Mouse (Mus musculus) heart, postnatal 0 days (tissue): Measurements from ENCODE around the gene Cadps. TPM values are rescaled to one million over a fixed set of nuclear protein-coding genes. Genes with fewer than 3 reads are reported as not detected.

Source experiments
- ATAC-seq: fragments of 200-750 bp; cut with Nextera tagmentation; 2 replicates; pipeline ENCODE4 v1.8.0; 2017; ENCODE audit warnings: low read depth, moderate number of reproducible peaks, moderate library complexity; ENCODE audit not compliant: insufficient read depth
- DNase-seq: peaks from one replicate; pipeline ENCODE4 v3.0.0-alpha.2; 2016; ENCODE audit warnings: low spot score
- H3K27ac ChIP-seq: fragments of 300-500 bp; sonication (generic); 2 replicates; pipeline ENCODE4 v1.5.1; 2014; ENCODE audit warnings: low read depth, mild to moderate bottlenecking
- H3K27me3 ChIP-seq: fragments of 300-500 bp; sonication (generic); 2 replicates; pipeline ENCODE4 v1.6.1; 2014; ENCODE audit warnings: low read length, mixed read lengths; ENCODE audit not compliant: control insufficient read depth, insufficient read depth
- H3K36me3 ChIP-seq: fragments of 300-500 bp; sonication (generic); replicated peaks from 2 replicates; pipeline ENCODE4 v1.6.1; 2014; ENCODE audit warnings: low read length, mixed read lengths; ENCODE audit not compliant: control insufficient read depth, insufficient read depth
- H3K4me1 ChIP-seq: fragments of 300-500 bp; sonication (generic); 2 replicates; pipeline ENCODE4 v1.6.1; 2014; ENCODE audit warnings: antibody characterized with exemption; ENCODE audit not compliant: control insufficient read depth, insufficient read depth
- H3K4me2 ChIP-seq: fragments of 300-500 bp; sonication (generic); 2 replicates; pipeline ENCODE4 v1.6.1; 2014; ENCODE audit warnings: low read depth, mild to moderate bottlenecking, low read length, moderate library complexity
- H3K4me3 ChIP-seq: fragments of 300-500 bp; sonication (generic); 2 replicates; pipeline ENCODE4 v1.5.1; 2014; ENCODE audit warnings: low read depth, low read length
- H3K9ac ChIP-seq: fragments of 300-500 bp; sonication (generic); replicated peaks from 2 replicates; pipeline ENCODE4 v1.6.1; 2014; ENCODE audit warnings: low read depth, low read length, mixed read lengths
- H3K9me3 ChIP-seq: fragments of 300-500 bp; sonication (generic); replicated peaks from 2 replicates; pipeline ENCODE4 v1.6.1; 2016; ENCODE audit warnings: low read length; ENCODE audit not compliant: control insufficient read depth
- CTCF ChIP-seq: IDR thresholded peaks from 2 replicates; pipeline ENCODE4 v1.5.1; 2016; ENCODE audit warnings: antibody characterized with exemption, control low read depth, low read depth
- EP300 ChIP-seq: IDR thresholded peaks from 2 replicates; pipeline ENCODE4 v1.6.1; 2016; ENCODE audit warnings: antibody characterized with exemption, low read depth
- WGBS: fragments of 180-500 bp; shearing (Covaris S2); extraction: QIAGEN DNeasy Blood & Tissue Kit; methylation state at CpG from one replicate; pipeline ENCODE4 v1.1.7; 2014; 5-methylcytosine and 5-hydroxymethylcytosine counted together
- polyA plus RNA-seq: library from polyadenylated mRNA; unstranded; fragments of >200 nt; fragmentation: Nextera tagmentation; extraction: Ambion mirVana; gene quantifications from 2 replicates; pipeline ENCODE4 v1.2.1, GENCODE M21; 2015
- total RNA-seq: library from RNA; depleted of rRNA; stranded (reverse); fragments of >200 nt; gene quantifications from 2 replicates; pipeline ENCODE4 v1.2.3, GENCODE M21; 2014; ENCODE audit warnings: low replicate concordance

The Cadps gene
- total and polyA plus RNA-seq, 2 experiments from 2014 or later: 0.03 to 5.2 TPM

DNA sequence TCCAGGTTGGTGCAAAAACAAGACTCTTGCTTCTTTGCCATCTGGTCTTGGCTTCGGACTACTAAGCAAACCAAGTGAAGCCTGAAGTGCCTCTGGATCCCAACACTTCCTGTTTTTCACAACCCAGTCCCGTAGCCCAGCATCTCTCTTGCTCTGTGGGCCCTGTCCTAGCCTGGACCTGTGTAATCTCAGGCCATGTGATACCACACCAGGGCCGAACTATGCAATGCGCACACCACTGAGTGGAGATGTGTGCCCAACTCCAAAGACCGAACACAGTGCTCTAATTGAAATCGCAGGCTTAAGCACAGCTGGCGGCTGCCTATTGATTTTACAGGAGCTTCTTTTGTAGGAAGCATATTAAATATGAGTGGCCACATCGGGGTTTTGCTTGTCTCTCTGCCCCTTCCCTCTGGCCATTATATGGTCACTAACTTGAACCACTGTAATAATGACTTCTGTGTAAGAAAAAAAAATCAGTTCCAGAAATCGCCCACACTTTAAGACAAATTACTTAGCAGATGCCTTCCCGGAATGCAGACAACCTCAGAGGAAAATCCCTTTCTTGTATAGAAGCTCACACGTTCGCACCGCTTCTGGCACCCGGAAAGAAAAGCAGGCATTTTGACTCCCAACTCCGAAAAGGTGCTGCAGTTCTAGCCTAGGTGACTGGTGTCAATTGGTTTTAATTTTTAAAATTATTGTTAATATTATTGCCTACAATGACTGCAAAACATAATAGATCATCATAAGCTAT, 473.4 kb downstream of the Cadps start:
- no peak for TF ChIP-seq EP300
- TF ChIP-seq CTCF: no peak
- Histone ChIP-seq H3K9me3 (no peaks in the 10 kb centered on the region), H3K9ac (no peak overlapping the region), H3K27me3 (peaks cover 96% of the 10 kb centered on the region), H3K4me2 (no peak overlapping the region), H3K27ac (no peak overlapping the region), H3K4me3 (no peak overlapping the region), H3K4me1 (no peaks in the 10 kb centered on the region), H3K36me3 (no peaks in the 10 kb centered on the region)
- DNase-seq: no peak
- ATAC-seq: no peak
- WGBS: 14% methylated on average over 15 of the region's 15 CpGs

DNA sequence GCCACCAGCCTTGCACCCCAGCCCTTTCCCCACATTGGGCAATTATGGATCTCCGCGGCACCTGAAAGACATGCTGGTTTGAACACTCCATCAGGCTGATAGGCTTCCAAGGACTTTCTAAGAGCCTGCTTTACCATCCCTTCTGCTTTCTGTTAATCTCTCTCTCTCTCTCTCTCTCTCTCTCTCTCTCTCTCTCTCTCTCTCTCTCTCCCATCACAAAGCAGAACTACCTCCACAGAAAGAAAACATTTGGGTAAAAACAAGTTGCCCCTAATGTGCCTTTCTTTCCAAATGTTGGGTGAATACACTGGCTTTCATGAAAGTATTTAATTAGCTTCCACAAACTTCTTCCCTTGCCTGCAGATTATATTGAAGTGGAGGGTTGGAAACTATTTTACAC, 474.8 kb downstream of the Cadps start, which contains the start of gene Fezf2:
Fezf2 (minus strand) TSS at position 101 of the 400 bp plus-strand sequence.
- DNase-seq (no peak), ATAC-seq (no peak)
- H3K36me3 ChIP-seq: no peaks in the 10 kb centered on the region
- peak within 1 kb of the TSS; percentile 60; the same call in 1 of the 2 replicates for H3K4me2 ChIP-seq
- no peaks in the 10 kb centered on the region for H3K9me3 ChIP-seq
- H3K9ac ChIP-seq: no peak within 1 kb of the TSS
- 3% methylated on average over 2 of the region's 2 CpGs for WGBS
- H3K27ac ChIP-seq: no peak within 1 kb of the TSS
- peaks cover 96% of the 10 kb centered on the region for H3K27me3 ChIP-seq
- no peak for TF ChIP-seq CTCF
- TF ChIP-seq EP300: no peak
- H3K4me1 ChIP-seq: no peaks in the 10 kb centered on the region
- peak within 1 kb of the TSS; percentile 43; the same call in 1 of the 2 replicates for H3K4me3 ChIP-seq

GRCm38 (mm10) chr14:12346865-12347600, 475.8 kb downstream of the Cadps start:
- Histone ChIP-seq H3K4me3 (peak overlapping the region; percentile 43), H3K4me1 (no peaks in the 10 kb centered on the region), H3K9ac (no peak overlapping the region), H3K27me3 (peaks cover 99% of the 10 kb centered on the region), H3K27ac (no peak overlapping the region), H3K4me2 (peak overlapping the region; percentile 60), H3K36me3 (no peaks in the 10 kb centered on the region), H3K9me3 (no peaks in the 10 kb centered on the region)
- ATAC-seq (no peak), DNase-seq (no peak)
- WGBS: 2% methylated on average over 26 of the region's 26 CpGs
- TF ChIP-seq EP300: no peak

- no peak for DNase-seq
- Histone ChIP-seq H3K36me3 (no peaks in the 10 kb centered on the region), H3K27me3 (peaks cover 100% of the 10 kb centered on the region), H3K4me3 (peak overlapping the region; percentile 43), H3K4me2 (peak overlapping the region; percentile 60), H3K4me1 (0 out of 2 replicates have a peak, but pooled peaks cover under 1% of the 10 kb centered on the region), H3K27ac (no peak overlapping the region), H3K9me3 (no peaks in the 10 kb centered on the region), H3K9ac (no peak overlapping the region)
- ATAC-seq: no peak
- no peak for TF ChIP-seq EP300
- TF ChIP-seq CTCF: no peak
- WGBS: under 1% methylated on average over 50 of the region's 50 CpGs
These were observed 476.6 kb downstream of the Cadps start for GRCm38 (mm10) chr14:12346011-12346864.

- Histone ChIP-seq H3K36me3 (no peaks in the 10 kb centered on the region), H3K9me3 (no peaks in the 10 kb centered on the region), H3K27me3 (peaks cover 100% of the 10 kb centered on the region), H3K4me3 (peak overlapping the region; percentile 43), H3K9ac (no peak overlapping the region), H3K4me2 (peak overlapping the region; percentile 60), H3K4me1 (0 out of 2 replicates have a peak, but pooled peaks cover 3% of the 10 kb centered on the region), H3K27ac (no peak overlapping the region)
- ATAC-seq (no peak), DNase-seq (no peak)
- under 1% methylated on average over 40 of the region's 40 CpGs for WGBS
- TF ChIP-seq CTCF: no peak
- no peak for TF ChIP-seq EP300
These were observed 477.5 kb downstream of the Cadps start for GRCm38 (mm10) chr14:12345241-12345921.
